Mouse (Mus musculus): ENCODE measurements around the gene Scgb1c1. TPM values are rescaled to one million over a fixed set of nuclear protein-coding genes. Genes with fewer than 3 reads are reported as not detected.
"Not testable (repeated sequence)": the region's sequence is repeated elsewhere in the genome, so short reads cannot be mapped to it uniquely, and the experiment has no call there.

Gene Scgb1c1
- polyA plus RNA-seq, 1 experiment from 2014 or later, result not detected

- Histone ChIP-seq H3K4me3 (ENCODE audit: low read depth, low read length) (peak overlapping the region; percentile 52), H3K27me3 (ENCODE audit: control insufficient read depth, insufficient read depth, low read length) (no peaks in the 10 kb centered on the region), H3K36me3 (ENCODE audit: control insufficient read depth, insufficient read depth, low read length) (no peaks in the 10 kb centered on the region), H3K27ac (ENCODE audit: low read depth, low read length) (no peak overlapping the region), H3K9me3 (ENCODE audit: control insufficient read depth, low read length) (no peaks in the 10 kb centered on the region), H3K4me1 (ENCODE audit: control insufficient read depth, insufficient read depth, low read length) (peaks cover 8% of the 10 kb centered on the region), H3K9ac (ENCODE audit: low read length) (peak overlapping the region; percentile 49), H3K4me2 (peak overlapping the region; percentile 85)
- ATAC-seq (ENCODE audit: low FRiP score) (peak; percentile 70), DNase-seq (ENCODE audit: low spot score, missing footprints) (no peak)
- 1% methylated on average over 12 of the region's 12 CpGs for WGBS
Observed at GRCm38 (mm10) chr7:140882469-140882803, 37.1 kb downstream of the Scgb1c1 start.

DNA sequence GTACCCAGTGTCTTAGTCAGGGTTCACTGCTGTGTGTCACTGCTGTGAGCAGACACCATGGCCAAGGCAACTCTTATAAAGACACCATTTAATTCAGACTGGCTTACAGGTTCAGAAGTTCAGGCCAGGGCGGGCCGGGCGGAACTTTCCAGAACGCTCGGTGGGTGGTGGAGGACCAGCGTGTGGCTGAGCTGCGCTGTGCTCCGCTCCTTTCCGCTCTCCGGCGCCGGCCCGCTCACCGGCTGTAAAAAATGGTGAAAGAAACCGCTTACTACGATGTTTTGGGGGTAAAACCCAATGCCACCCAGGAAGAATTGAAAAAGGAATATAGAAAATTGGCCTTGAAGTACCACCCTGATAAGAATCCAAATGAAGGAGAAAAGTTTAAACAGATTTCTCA lies 45.3 kb downstream of the Scgb1c1 start:
- WGBS, result 95% methylated on average over 16 of the region's 16 CpGs

GRCm38 (mm10) chr7:140894031-140894430 lies 48.7 kb downstream of the Scgb1c1 start:
- 93% methylated on average over 7 of the region's 7 CpGs for WGBS
- Histone ChIP-seq H3K27ac (ENCODE audit: low read depth, low read length) (no peak overlapping the region), H3K9ac (ENCODE audit: low read length) (no peak overlapping the region), H3K4me3 (ENCODE audit: low read depth, low read length) (no peak overlapping the region), H3K36me3 (ENCODE audit: control insufficient read depth, insufficient read depth, low read length) (peaks cover 27% of the 10 kb centered on the region), H3K27me3 (ENCODE audit: control insufficient read depth, insufficient read depth, low read length) (no peaks in the 10 kb centered on the region), H3K4me2 (no peak overlapping the region), H3K4me1 (ENCODE audit: control insufficient read depth, insufficient read depth, low read length) (no peaks in the 10 kb centered on the region), H3K9me3 (ENCODE audit: control insufficient read depth, low read length) (no peaks in the 10 kb centered on the region)
- ATAC-seq (ENCODE audit: low FRiP score) (no peak), DNase-seq (ENCODE audit: low spot score, missing footprints) (no peak)

More for the DNA sequence above, 45.3 kb downstream of the Scgb1c1 start:
- not testable (repeated sequence) for DNase-seq (ENCODE audit: low spot score, missing footprints); H3K9me3 ChIP-seq (ENCODE audit: control insufficient read depth, low read length); H3K4me3 ChIP-seq (ENCODE audit: low read depth, low read length); ATAC-seq (ENCODE audit: low FRiP score); H3K4me1 ChIP-seq (ENCODE audit: control insufficient read depth, insufficient read depth, low read length); H3K4me2 ChIP-seq; H3K27ac ChIP-seq (ENCODE audit: low read depth, low read length); H3K9ac ChIP-seq (ENCODE audit: low read length); H3K27me3 ChIP-seq (ENCODE audit: control insufficient read depth, insufficient read depth, low read length)
- peaks cover 29% of the 10 kb centered on the region for H3K36me3 ChIP-seq (ENCODE audit: control insufficient read depth, insufficient read depth, low read length)

DNA sequence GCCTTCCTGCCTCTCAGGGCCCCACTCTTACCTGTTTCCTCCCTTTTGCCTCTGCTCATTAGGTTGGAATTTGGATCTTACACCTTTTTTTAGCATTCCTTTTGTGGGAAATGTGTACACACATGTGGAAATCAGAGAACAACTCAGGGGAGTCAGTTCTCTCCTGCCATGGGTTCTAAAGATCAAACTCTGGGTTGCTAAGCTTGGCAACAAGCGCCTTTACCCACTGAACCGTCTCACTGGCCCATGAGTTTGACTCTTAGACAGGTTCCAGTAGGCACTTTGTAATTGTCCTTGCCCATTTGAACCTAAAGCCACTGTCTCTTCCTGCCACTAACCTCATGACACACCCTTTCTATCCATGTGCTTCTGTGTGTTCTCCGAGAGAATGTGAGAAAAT lies 49.3 kb downstream of the Scgb1c1 start:
- DNase-seq (ENCODE audit: low spot score, missing footprints), result no peak
- H3K4me3 ChIP-seq (ENCODE audit: low read depth, low read length), result no peak overlapping the region
- ATAC-seq (ENCODE audit: low FRiP score), result no peak
- H3K9me3 ChIP-seq (ENCODE audit: control insufficient read depth, low read length), result no peaks in the 10 kb centered on the region
- H3K36me3 ChIP-seq (ENCODE audit: control insufficient read depth, insufficient read depth, low read length), result peaks cover 26% of the 10 kb centered on the region
- no peak overlapping the region for H3K4me2 ChIP-seq
- no peaks in the 10 kb centered on the region for H3K4me1 ChIP-seq (ENCODE audit: control insufficient read depth, insufficient read depth, low read length)
- WGBS, result 95% methylated on average over 3 of the region's 3 CpGs
- H3K27me3 ChIP-seq (ENCODE audit: control insufficient read depth, insufficient read depth, low read length), result no peaks in the 10 kb centered on the region
- H3K9ac ChIP-seq (ENCODE audit: low read length), result no peak overlapping the region
- H3K27ac ChIP-seq (ENCODE audit: low read depth, low read length), result no peak overlapping the region

Other genes starting within 250 kb of the Scgb1c1 start
- gene Olfr46, start 244.3 kb upstream of the Scgb1c1 start, polyA plus RNA-seq (2014; fragmentation: Nextera tagmentation; extraction: Ambion mirVana), result 0.04 TPM in 1 of 2 replicates, not detected in the other
- gene Olfr61, start 216.6 kb upstream of the Scgb1c1 start, polyA plus RNA-seq (2014; fragmentation: Nextera tagmentation; extraction: Ambion mirVana), result not detected in 2 replicates
- gene Olfr53, start 199.1 kb upstream of the Scgb1c1 start, polyA plus RNA-seq (2014; fragmentation: Nextera tagmentation; extraction: Ambion mirVana), result not detected in 2 replicates
- gene Olfr539, start 185.6 kb upstream of the Scgb1c1 start, polyA plus RNA-seq (2014; fragmentation: Nextera tagmentation; extraction: Ambion mirVana), result not detected in 2 replicates
- not detected in 2 replicates for gene Olfr45, start 163.6 kb upstream of the Scgb1c1 start, polyA plus RNA-seq (2014; fragmentation: Nextera tagmentation; extraction: Ambion mirVana)
- not detected in 2 replicates for gene Olfr541, start 148.3 kb upstream of the Scgb1c1 start, polyA plus RNA-seq (2014; fragmentation: Nextera tagmentation; extraction: Ambion mirVana)
- gene Cyp2e1, start 81.8 kb upstream of the Scgb1c1 start, polyA plus RNA-seq (2014; fragmentation: Nextera tagmentation; extraction: Ambion mirVana), result not detected in 2 replicates
- 0.12 TPM in 1 of 2 replicates, not detected in the other for gene Syce1, start 57.7 kb upstream of the Scgb1c1 start, polyA plus RNA-seq (2014; fragmentation: Nextera tagmentation; extraction: Ambion mirVana)
- 5.4 and 7.1 TPM in 2 replicates for gene Zfp941, start 23.4 kb upstream of the Scgb1c1 start, polyA plus RNA-seq (2014; fragmentation: Nextera tagmentation; extraction: Ambion mirVana)
- gene Urah, start 10.5 kb upstream of the Scgb1c1 start, polyA plus RNA-seq (2014; fragmentation: Nextera tagmentation; extraction: Ambion mirVana), result not detected in 2 replicates
- not detected in 2 replicates for gene Odf3, start 2.3 kb downstream of the Scgb1c1 start, polyA plus RNA-seq (2014; fragmentation: Nextera tagmentation; extraction: Ambion mirVana)
- not detected in 2 replicates for gene Gm45785, start 10.8 kb downstream of the Scgb1c1 start, polyA plus RNA-seq (2014; fragmentation: Nextera tagmentation; extraction: Ambion mirVana)
- gene Ric8a, start 11.4 kb downstream of the Scgb1c1 start, polyA plus RNA-seq (2014; fragmentation: Nextera tagmentation; extraction: Ambion mirVana), result 60.4 and 65.5 TPM in 2 replicates
- 23.9 and 25.3 TPM in 2 replicates for gene Bet1l, start 12.0 kb downstream of the Scgb1c1 start, polyA plus RNA-seq (2014; fragmentation: Nextera tagmentation; extraction: Ambion mirVana)
- gene Psmd13, start 36.4 kb downstream of the Scgb1c1 start, polyA plus RNA-seq (2014; fragmentation: Nextera tagmentation; extraction: Ambion mirVana), result 173 and 182 TPM in 2 replicates
- gene Sirt3, start 36.8 kb downstream of the Scgb1c1 start, polyA plus RNA-seq (2014; fragmentation: Nextera tagmentation; extraction: Ambion mirVana), result 18.4 and 21.6 TPM in 2 replicates
- gene Cox8b, start 54.9 kb downstream of the Scgb1c1 start, polyA plus RNA-seq (2014; fragmentation: Nextera tagmentation; extraction: Ambion mirVana), result not detected in 2 replicates
- gene Nlrp6, start 75.4 kb downstream of the Scgb1c1 start, polyA plus RNA-seq (2014; fragmentation: Nextera tagmentation; extraction: Ambion mirVana), result 0.08 and 0.21 TPM in 2 replicates
- 10.2 and 12.5 TPM in 2 replicates for gene Pgghg, start 95.8 kb downstream of the Scgb1c1 start, polyA plus RNA-seq (2014; fragmentation: Nextera tagmentation; extraction: Ambion mirVana)
- 0.20 TPM in 1 of 2 replicates, not detected in the other for gene Ifitm5, start 104.7 kb downstream of the Scgb1c1 start, polyA plus RNA-seq (2014; fragmentation: Nextera tagmentation; extraction: Ambion mirVana)
- gene Gm45717, start 110.4 kb downstream of the Scgb1c1 start, polyA plus RNA-seq (2014; fragmentation: Nextera tagmentation; extraction: Ambion mirVana), result not detected in 2 replicates
- gene Ifitm2, start 110.4 kb downstream of the Scgb1c1 start, polyA plus RNA-seq (2014; fragmentation: Nextera tagmentation; extraction: Ambion mirVana), result 198 and 207 TPM in 2 replicates
- 8.0 and 9.5 TPM in 2 replicates for gene Ifitm1, start 121.7 kb downstream of the Scgb1c1 start, polyA plus RNA-seq (2014; fragmentation: Nextera tagmentation; extraction: Ambion mirVana)
- 13.5 and 14.0 TPM in 2 replicates for gene Ifitm3, start 165.2 kb downstream of the Scgb1c1 start, polyA plus RNA-seq (2014; fragmentation: Nextera tagmentation; extraction: Ambion mirVana)
- gene Ifitm6, start 172.4 kb downstream of the Scgb1c1 start, polyA plus RNA-seq (2014; fragmentation: Nextera tagmentation; extraction: Ambion mirVana), result not detected in 2 replicates
- gene Gm17387, start 183.6 kb downstream of the Scgb1c1 start, polyA plus RNA-seq (2014; fragmentation: Nextera tagmentation; extraction: Ambion mirVana), result not detected in 2 replicates
- 18.8 and 19.5 TPM in 2 replicates for gene B4galnt4, start 215.6 kb downstream of the Scgb1c1 start, polyA plus RNA-seq (2014; fragmentation: Nextera tagmentation; extraction: Ambion mirVana)
- gene Pkp3, start 232.7 kb downstream of the Scgb1c1 start, polyA plus RNA-seq (2014; fragmentation: Nextera tagmentation; extraction: Ambion mirVana), result 0.82 and 0.84 TPM in 2 replicates

Data from midbrain, embryonic 11.5 days (tissue).